Mouse (Mus musculus) liver, embryonic 14.5 days (tissue): ENCODE results near the gene Paqr8.

Source experiments
- CTCF ChIP-seq: IDR thresholded peaks from 2 replicates; pipeline ENCODE4 v1.5.1; 2016; ENCODE audit warnings: antibody characterized with exemption, low read depth, control low read depth
- EP300 ChIP-seq: IDR thresholded peaks from 2 replicates; pipeline ENCODE4 v1.6.1; 2016; ENCODE audit warnings: antibody characterized with exemption, low read depth

- TF ChIP-seq CTCF: no peak
- no peak for TF ChIP-seq EP300
Observed at GRCm38 (mm10) chr1:20863452-20864172, 26.8 kb upstream of the Paqr8 start.
